ENCODE assay signal across 11 mouse cellular contexts in genomic region chr19:45507531-45507930, GRCm38 (mm10). TPM values are rescaled to one million over a fixed set of nuclear protein-coding genes. Genes with fewer than 3 reads are reported as not detected.
DNase-seq lines count a peak whose midpoint lies in the region; ATAC-seq and TF ChIP-seq lines count a peak whose summit lies in the region.
"Had no signal": no experiment of that assay in that cellular context is flagged by ENCODE, and none has a peak within 500 bp of the region (broad histone marks: within the 10 kb centered on the region; RNA-seq: fewer than 3 reads in every experiment).

No protein-coding gene starts in this region.

- H3K4me1 ChIP-seq in intestine, postnatal 0 days (replicated peaks; ENCODE audit: control insufficient read depth, insufficient read depth, low read length), result no peaks in the 10 kb centered on the region
- no peaks in the 10 kb centered on the region for H3K4me1 ChIP-seq in midbrain, embryonic 14.5 days (ENCODE audit: control insufficient read depth, insufficient read depth, low read length)
- H3K4me1 ChIP-seq: midbrain, embryonic 12.5 days had no signal

- no peaks in the 10 kb centered on the region for H3K9me3 ChIP-seq in intestine, postnatal 0 days (ENCODE audit: control insufficient read depth)
- H3K9me3 ChIP-seq in midbrain, embryonic 14.5 days (ENCODE audit: control insufficient read depth, low read length), result no peaks in the 10 kb centered on the region
- H3K9me3 ChIP-seq: hindbrain, embryonic 12.5 days; midbrain, embryonic 12.5 days had no signal

- no peak for ATAC-seq in intestine, postnatal 0 days
- ATAC-seq in midbrain, embryonic 14.5 days (ENCODE audit: low FRiP score, low TSS enrichment), result no peak
- ATAC-seq: activated CD4-positive, CD25-positive, alpha-beta regulatory T cell, adult 4 months had no signal

- no peak overlapping the region for H3K27ac ChIP-seq in intestine, postnatal 0 days (ENCODE audit: low read depth, low read length)
- H3K27ac ChIP-seq in midbrain, embryonic 14.5 days (replicated peaks; ENCODE audit: low read depth, low read length), result no peak overlapping the region
- H3K27ac ChIP-seq: hindbrain, embryonic 12.5 days; midbrain, embryonic 12.5 days had no signal

- H3K27me3 ChIP-seq in intestine, postnatal 0 days (replicated peaks; ENCODE audit: control insufficient read depth, insufficient read depth, low read length), result no peaks in the 10 kb centered on the region
- no peaks in the 10 kb centered on the region for H3K27me3 ChIP-seq in midbrain, embryonic 14.5 days (ENCODE audit: control insufficient read depth, insufficient read depth, low read length)
- H3K27me3 ChIP-seq: hindbrain, embryonic 12.5 days; midbrain, embryonic 12.5 days had no signal

- no peak overlapping the region for H3K4me2 ChIP-seq in intestine, postnatal 0 days (replicated peaks; ENCODE audit: low read depth)
- no peak overlapping the region for H3K4me2 ChIP-seq in midbrain, embryonic 14.5 days (ENCODE audit: low read length)
- H3K4me2 ChIP-seq: hindbrain, embryonic 12.5 days; midbrain, embryonic 12.5 days had no signal

- peak; percentile 24 for DNase-seq in left cerebral cortex, adult 11 months (ENCODE audit: low spot score)
- DNase-seq in left cerebral cortex, adult 8-10 months (ENCODE audit: low spot score in 2 of 2), result no peak
- DNase-seq in cerebellum, adult 11-12 months, result peak; percentile 71
- DNase-seq in cerebellum, postnatal 36 days, result peak; percentile 55 to 68
- peak; percentile 31 to 33 for DNase-seq in heart, postnatal 14 days
- DNase-seq in kidney, adult 9 months, result no peak
- no peak for DNase-seq in midbrain, embryonic 14.5 days

- no peak overlapping the region for H3K4me3 ChIP-seq in intestine, postnatal 0 days (ENCODE audit: low read depth, low read length)
- no peak overlapping the region for H3K4me3 ChIP-seq in midbrain, embryonic 14.5 days (replicated peaks; ENCODE audit: low read depth, low read length)
- H3K4me3 ChIP-seq: hindbrain, embryonic 12.5 days; midbrain, embryonic 12.5 days had no signal

- H3K36me3 ChIP-seq in intestine, postnatal 0 days (ENCODE audit: control insufficient read depth, insufficient read depth), result peaks cover 12% of the 10 kb centered on the region; the same call in 1 of the 2 replicates
- H3K36me3 ChIP-seq in midbrain, embryonic 14.5 days (ENCODE audit: control insufficient read depth, insufficient read depth, low read length), result no peaks in the 10 kb centered on the region
- H3K36me3 ChIP-seq: midbrain, embryonic 12.5 days had no signal

- 73% methylated on average over 19 of the region's 19 CpGs for WGBS in intestine, postnatal 0 days
- WGBS in midbrain, embryonic 14.5 days, result 80% methylated on average over 19 of the region's 19 CpGs

- TF ChIP-seq CTCF in intestine, postnatal 0 days (IDR thresholded peaks at IDR 0.05; ENCODE audit: low read depth), result no peak

- intact Hi-C loops in heart, postnatal 14 days (cut with DNase I), result no loop called here

- no peak overlapping the region for H3K9ac ChIP-seq in intestine, postnatal 0 days (ENCODE audit: low read depth, low read length)
- H3K9ac ChIP-seq in midbrain, embryonic 14.5 days (replicated peaks; ENCODE audit: low read length), result no peak overlapping the region
- H3K9ac ChIP-seq: hindbrain, embryonic 12.5 days; midbrain, embryonic 12.5 days had no signal

RNA-seq across cellular contexts. Expression of gene Poll, which starts 52.8 kb away (rescaled TPM):
- 10 to 100 TPM in 2 of 4 experiments, 1 to 10 TPM in 2; 9.3 to 11.4 (median 10.6) TPM for total RNA-seq in left cerebral cortex, adult 8-10 months (2022)
- total RNA-seq in heart, postnatal 14 days (2021), result 1 to 10 TPM; 8.6 to 8.7 TPM
- polyA plus RNA-seq in intestine, postnatal 0 days (2015; fragmentation: Nextera tagmentation; extraction: Ambion mirVana), result 5.8 and 6.0 TPM in 2 replicates
- 11.9 and 14.2 TPM in 2 replicates for polyA plus RNA-seq in midbrain, embryonic 14.5 days (2014; fragmentation: Nextera tagmentation; extraction: Ambion mirVana)

RNA-seq across cellular contexts. Expression of gene Gm17018, which starts 52.9 kb away (rescaled TPM):
- total RNA-seq in left cerebral cortex, adult 8-10 months (2022), result 10 to 100 TPM; 60.3 to 75.7 (median 69.0) TPM
- 10 to 100 TPM; 17.1 to 20.0 TPM for total RNA-seq in heart, postnatal 14 days (2021)
- 24.7 and 27.1 TPM in 2 replicates for polyA plus RNA-seq in intestine, postnatal 0 days (2015; fragmentation: Nextera tagmentation; extraction: Ambion mirVana)
- polyA plus RNA-seq in midbrain, embryonic 14.5 days (2014; fragmentation: Nextera tagmentation; extraction: Ambion mirVana), result 57.0 and 68.6 TPM in 2 replicates

Comparison
In these comparisons a context has a peak if more than half of its experiments do, and no peak if none do; other contexts are left out.
1. DNase-seq: peak in left cerebral cortex, adult 11 months (single experiment), cerebellum, adult 11-12 months (single experiment), cerebellum, postnatal 36 days (2 of 2) and heart, postnatal 14 days (2 of 2); none in left cerebral cortex, adult 8-10 months (0 of 2), kidney, adult 9 months (single experiment) and midbrain, embryonic 14.5 days (single experiment).